Mouse (Mus musculus) olfactory bulb, adult 2 months (tissue): ENCODE measurements around the gene Mief1.

Experiments
- CTCF ChIP-seq: fragments of 200-500 bp; IDR thresholded peaks from 2 replicates; pipeline ENCODE4 v1.5.1; 2012; ENCODE audit warnings: low read depth, mild to moderate bottlenecking, low read length, moderate library complexity; ENCODE audit not compliant: insufficient read depth
- POLR2A ChIP-seq: fragments of 200-500 bp; IDR thresholded peaks from 2 replicates; pipeline ENCODE4 v1.6.1; 2012; ENCODE audit warnings: mild to moderate bottlenecking, low read depth, low read length, moderate library complexity; ENCODE audit not compliant: insufficient read depth

DNA sequence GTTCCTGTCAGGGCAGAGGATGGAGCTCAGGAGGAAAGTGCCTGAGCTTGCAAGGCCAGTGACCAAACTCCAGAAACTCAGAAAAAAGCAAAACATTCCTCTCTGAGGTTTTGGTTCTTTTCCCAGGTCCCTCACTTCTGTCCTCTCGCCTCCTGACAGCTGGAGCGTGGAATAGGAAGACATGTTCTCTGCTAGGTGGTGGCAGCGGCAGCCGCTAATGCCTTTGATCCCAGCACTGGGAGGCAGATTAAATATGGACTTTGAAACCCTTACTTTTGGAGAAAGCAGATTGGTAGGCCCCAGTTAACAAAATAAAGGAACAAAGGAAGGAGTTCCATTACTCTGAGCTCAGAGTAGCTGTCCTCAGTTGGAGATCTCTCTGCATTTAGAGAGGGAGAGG is 25.4 kb upstream of the Mief1 start:
- TF ChIP-seq POLR2A (no peak), CTCF (no peak)
